Mouse (Mus musculus) erythroblast, embryonic 14.5 days (primary cell): ENCODE results near the gene Ubash3b. TPM values are rescaled to one million over a fixed set of nuclear protein-coding genes. Genes with fewer than 3 reads are reported as not detected.

Source experiments
- H3K27me3 ChIP-seq: 2 replicates; pipeline ENCODE4 v1.6.1; 2012; ENCODE audit warnings: inconsistent platforms; ENCODE audit not compliant: control insufficient read depth
- H3K36me3 ChIP-seq: 2 replicates; pipeline ENCODE4 v1.6.1; 2012; ENCODE audit warnings: mild to moderate bottlenecking, inconsistent platforms; ENCODE audit not compliant: control insufficient read depth
- H3K4me1 ChIP-seq: 2 replicates; pipeline ENCODE4 v1.6.1; 2012; ENCODE audit warnings: inconsistent platforms; ENCODE audit not compliant: control insufficient read depth
- H3K4me3 ChIP-seq: replicated peaks from 2 replicates; pipeline ENCODE3; 2012; ENCODE audit warnings: moderate library complexity, mild to moderate bottlenecking, inconsistent platforms
- H3K9me3 ChIP-seq: 2 replicates; pipeline ENCODE4 v1.6.1; 2012; ENCODE audit warnings: low read length, inconsistent platforms, mixed read lengths; ENCODE audit not compliant: control insufficient read depth
- GATA1 ChIP-seq: IDR thresholded peaks from 2 replicates; pipeline ENCODE4 v1.6.1; 2012; ENCODE audit warnings: low read length, inconsistent platforms, mixed read lengths
- TAL1 ChIP-seq: IDR thresholded peaks from 3 replicates; pipeline ENCODE4 v1.6.1; 2012; ENCODE audit warnings: low read length, inconsistent platforms, mixed read lengths
- polyA plus RNA-seq: library from polyadenylated mRNA; stranded (reverse); fragments of >175 nt; gene quantifications from 2 replicates; pipeline ENCODE4 v1.2.3, GENCODE M21; 2012

The Ubash3b gene
- polyA plus RNA-seq, 1 experiment = 0.07 TPM

DNA sequence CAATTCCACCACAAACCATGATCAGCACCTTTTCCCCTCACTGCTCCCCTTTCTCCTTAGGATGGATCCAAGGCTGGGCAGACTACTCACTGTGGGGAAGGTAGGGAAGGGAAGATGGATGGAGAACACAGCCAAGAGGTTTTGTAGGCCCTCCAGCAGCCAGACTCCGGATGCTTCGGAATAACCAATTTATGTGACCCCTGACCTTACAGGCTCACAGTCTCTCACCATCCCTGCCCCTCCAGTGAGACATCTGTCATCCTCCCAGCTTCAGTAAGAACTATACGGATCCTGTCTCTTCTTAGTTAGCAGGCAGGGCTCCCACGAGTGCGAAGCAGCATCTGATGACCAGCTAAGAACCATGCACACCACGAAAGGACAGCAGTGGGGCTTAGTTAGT lies 100.9 kb downstream of the Ubash3b start:
- TF ChIP-seq GATA1 = no peak
- TF ChIP-seq TAL1 = no peak
- H3K4me1 ChIP-seq = peaks cover 7% of the 10 kb centered on the region
- H3K36me3 ChIP-seq = no peaks in the 10 kb centered on the region
- no peaks in the 10 kb centered on the region for H3K9me3 ChIP-seq
- no peak overlapping the region for H3K4me3 ChIP-seq
- peaks cover 2% of the 10 kb centered on the region; the same call in 1 of the 2 replicates for H3K27me3 ChIP-seq

DNA sequence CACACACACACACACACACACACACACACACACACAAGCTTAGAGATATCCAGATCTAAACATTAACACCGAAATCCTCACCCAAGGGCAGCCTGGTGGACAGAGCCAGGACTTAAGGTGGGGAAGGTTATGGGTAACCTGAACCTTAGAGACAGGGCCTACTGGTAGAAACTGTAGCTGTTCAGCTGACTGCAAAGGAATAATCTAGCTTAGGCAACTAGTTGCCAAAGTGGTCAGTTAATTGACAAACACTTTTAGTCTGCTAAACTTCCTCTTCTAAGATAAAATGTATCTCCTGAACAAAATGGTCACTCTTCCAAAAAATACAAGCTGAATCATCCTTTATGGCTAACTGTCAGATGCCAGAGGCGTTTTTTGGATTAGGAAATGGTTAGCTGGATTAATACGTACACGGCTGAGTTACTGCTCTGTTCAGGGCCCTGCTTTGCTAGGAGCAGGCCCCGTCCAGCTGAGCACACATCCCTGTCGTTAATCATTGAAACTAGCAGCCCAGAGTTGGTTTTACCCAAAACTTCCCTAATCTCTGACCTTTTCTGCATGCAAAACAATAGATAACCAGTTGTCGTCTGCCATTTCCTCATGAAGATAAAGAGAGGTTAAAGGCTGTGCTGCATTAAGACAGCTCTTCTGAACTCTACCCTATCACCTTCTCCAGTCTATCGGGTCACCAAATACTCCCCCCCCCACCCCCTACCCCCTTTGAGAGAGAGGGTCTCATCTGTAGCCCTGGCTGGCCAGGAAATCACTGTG lies 102.5 kb downstream of the Ubash3b start:
- no peaks in the 10 kb centered on the region for H3K36me3 ChIP-seq
- no peaks in the 10 kb centered on the region for H3K9me3 ChIP-seq
- peaks cover 12% of the 10 kb centered on the region for H3K4me1 ChIP-seq

DNA sequence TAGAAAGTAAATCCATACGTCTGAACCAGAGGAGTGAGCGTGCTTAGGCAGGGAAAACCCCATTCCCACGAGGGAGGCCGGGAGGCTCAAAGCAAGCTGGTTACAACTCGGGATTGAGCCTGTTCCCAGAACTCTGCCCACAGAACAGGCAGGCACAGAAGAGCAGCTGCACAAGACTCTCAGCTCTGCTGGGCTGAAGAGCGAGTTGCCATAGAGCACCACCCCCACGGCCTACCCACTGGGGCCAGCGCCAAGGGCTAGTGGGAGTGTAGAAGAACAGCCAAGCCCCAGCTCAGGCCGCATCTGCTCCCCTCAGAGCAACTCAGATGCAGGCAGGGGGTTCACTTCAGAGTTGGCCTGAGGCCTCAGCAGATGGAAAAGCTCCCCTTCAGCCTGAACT lies 107.3 kb downstream of the Ubash3b start:
- Histone ChIP-seq H3K36me3 (no peaks in the 10 kb centered on the region), H3K4me3 (no peak overlapping the region), H3K4me1 (peaks cover 45% of the 10 kb centered on the region), H3K9me3 (no peaks in the 10 kb centered on the region), H3K27me3 (0 out of 2 replicates have a peak, but pooled peaks cover 3% of the 10 kb centered on the region)
- TF ChIP-seq TAL1 = no peak
- TF ChIP-seq GATA1 = no peak

More for the DNA sequence above, 102.5 kb downstream of the Ubash3b start:
- Histone ChIP-seq H3K27me3 (peaks cover 5% of the 10 kb centered on the region; the same call in 1 of the 2 replicates), H3K4me3 (no peak overlapping the region)
- TF ChIP-seq TAL1 (no peak), GATA1 (no peak)

DNA sequence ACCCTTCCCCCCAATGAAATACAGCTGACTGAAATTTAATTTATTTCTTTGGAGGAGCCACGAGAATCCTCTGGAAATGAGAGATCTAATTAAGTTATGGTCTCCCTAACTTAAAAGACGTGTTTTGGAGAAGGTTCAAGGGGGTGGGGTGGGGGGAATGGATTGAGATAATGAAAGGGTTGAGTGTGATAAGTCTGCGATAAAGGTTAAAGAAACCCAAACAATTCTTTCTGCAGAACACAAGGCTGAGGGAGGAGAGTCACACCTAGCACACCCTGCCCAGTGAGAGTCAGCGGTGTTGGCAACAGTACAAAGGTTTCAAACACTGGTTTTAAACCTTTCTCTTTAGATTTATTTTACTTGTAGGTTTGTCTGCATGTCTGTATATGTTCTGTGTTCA lies 108.0 kb downstream of the Ubash3b start:
- TF ChIP-seq GATA1 = no peak
- TF ChIP-seq TAL1 = no peak
- Histone ChIP-seq H3K36me3 (no peaks in the 10 kb centered on the region), H3K9me3 (no peaks in the 10 kb centered on the region), H3K4me1 (peaks cover 46% of the 10 kb centered on the region), H3K4me3 (no peak overlapping the region), H3K27me3 (0 out of 2 replicates have a peak, but pooled peaks cover 3% of the 10 kb centered on the region)

DNA sequence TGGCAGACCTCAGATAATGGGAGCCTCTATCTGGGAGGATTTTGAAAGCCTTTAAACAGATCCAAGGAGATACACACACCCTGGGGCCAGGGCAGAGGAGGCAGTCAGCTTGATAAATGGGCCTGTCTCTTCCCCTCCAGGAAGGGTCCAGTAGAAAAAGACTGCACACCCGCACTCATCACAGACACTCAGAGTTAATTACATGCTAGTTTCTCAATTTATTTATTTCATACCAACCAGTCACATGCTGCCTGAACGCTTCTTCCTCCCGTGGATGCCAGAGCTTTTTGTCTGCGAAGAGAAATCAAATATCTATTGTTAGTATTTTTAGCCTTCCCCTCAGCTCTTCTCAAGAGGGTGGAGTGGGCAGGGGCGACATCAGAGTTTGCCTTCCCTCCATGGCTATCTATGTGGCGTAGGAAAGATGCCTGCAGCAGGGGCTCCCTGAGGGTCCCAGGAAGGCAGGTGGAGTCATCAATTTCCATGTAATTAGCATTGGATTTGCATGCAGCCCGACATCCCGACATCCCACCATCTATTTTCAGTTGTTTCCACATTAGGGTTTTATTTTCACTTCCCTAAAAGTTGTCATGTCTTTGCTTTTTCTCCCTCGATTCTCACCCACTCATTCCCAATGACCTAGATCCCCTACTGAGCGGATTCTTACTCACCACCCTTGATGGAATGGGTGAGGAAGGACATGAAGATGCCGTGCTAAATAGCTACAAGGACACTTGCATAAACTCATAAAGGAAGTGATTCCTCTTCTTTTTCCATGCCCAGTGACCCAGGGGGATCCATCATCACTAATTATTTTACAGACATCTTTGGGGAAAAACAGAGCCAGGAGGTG lies 110.2 kb downstream of the Ubash3b start:
- Histone ChIP-seq H3K4me3 (no peak overlapping the region), H3K36me3 (no peaks in the 10 kb centered on the region), H3K4me1 (peaks cover 63% of the 10 kb centered on the region), H3K9me3 (no peaks in the 10 kb centered on the region), H3K27me3 (0 out of 2 replicates have a peak, but pooled peaks cover 3% of the 10 kb centered on the region)
- no peak for TF ChIP-seq GATA1
- no peak for TF ChIP-seq TAL1

DNA sequence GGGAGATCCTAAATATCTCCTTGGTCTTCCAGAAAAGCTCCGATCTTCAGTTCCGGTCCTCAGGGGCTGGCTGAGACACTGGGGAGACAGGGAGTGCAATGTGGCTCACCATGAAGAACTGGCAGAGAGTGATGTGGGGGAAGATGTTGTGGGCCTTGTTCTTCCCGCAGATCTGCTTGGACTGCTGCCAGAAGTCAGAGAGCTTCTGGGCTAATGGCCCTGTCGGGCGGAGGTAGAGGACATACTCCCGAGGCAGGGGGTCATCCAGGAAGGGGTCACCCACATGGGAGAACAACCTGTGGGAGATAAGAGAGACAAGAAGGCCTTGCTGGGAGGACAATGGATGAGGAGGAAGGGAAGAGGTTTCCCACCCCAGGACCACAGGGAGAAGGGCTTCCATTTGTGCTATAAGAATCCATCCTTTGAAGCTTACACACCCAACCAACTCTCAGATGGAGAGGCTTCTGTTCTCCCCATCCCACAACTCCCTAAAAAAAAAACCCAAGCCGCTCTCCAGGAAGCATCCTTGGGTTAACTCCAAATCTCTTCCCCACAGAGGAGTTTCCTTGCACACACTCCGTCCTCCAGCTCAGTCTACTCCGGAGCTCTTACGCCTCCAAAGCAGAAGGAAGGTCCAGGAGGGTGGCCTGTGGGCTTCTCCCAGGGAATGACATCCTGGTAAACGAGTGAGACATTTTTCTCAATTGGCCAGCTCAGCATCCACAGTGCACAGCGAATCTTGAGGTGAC lies 111.0 kb downstream of the Ubash3b start:
- Histone ChIP-seq H3K27me3 (0 out of 2 replicates have a peak, but pooled peaks cover 3% of the 10 kb centered on the region), H3K4me3 (no peak overlapping the region), H3K36me3 (no peaks in the 10 kb centered on the region), H3K4me1 (peaks cover 68% of the 10 kb centered on the region), H3K9me3 (no peaks in the 10 kb centered on the region)
- TF ChIP-seq TAL1 = no peak
- TF ChIP-seq GATA1 = no peak

DNA sequence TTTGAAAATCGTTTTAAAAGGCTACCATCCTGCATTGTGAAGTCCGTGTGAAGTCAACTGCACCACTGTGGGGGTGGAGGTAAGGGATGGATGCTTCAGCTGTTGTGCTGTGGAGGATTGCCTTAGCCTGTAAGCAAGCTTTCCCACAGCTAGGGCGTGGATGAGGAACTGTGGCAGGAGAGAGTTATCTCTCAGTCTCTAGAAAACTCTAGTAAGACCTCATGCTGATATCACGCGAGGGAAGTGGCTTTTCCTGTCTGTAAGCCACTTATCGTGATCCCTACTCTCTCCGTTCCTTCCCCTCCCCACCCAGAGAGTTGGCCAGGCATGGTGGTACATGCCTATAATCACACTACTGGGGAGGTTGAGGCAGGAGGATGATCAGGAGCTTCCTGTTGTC lies 112.2 kb downstream of the Ubash3b start:
- no peaks in the 10 kb centered on the region for H3K36me3 ChIP-seq
- TF ChIP-seq TAL1 (no peak), GATA1 (no peak)
- H3K9me3 ChIP-seq = no peaks in the 10 kb centered on the region
- H3K4me1 ChIP-seq = peaks cover 66% of the 10 kb centered on the region
- no peak overlapping the region for H3K4me3 ChIP-seq
- H3K27me3 ChIP-seq = 0 out of 2 replicates have a peak, but pooled peaks cover 2% of the 10 kb centered on the region

DNA sequence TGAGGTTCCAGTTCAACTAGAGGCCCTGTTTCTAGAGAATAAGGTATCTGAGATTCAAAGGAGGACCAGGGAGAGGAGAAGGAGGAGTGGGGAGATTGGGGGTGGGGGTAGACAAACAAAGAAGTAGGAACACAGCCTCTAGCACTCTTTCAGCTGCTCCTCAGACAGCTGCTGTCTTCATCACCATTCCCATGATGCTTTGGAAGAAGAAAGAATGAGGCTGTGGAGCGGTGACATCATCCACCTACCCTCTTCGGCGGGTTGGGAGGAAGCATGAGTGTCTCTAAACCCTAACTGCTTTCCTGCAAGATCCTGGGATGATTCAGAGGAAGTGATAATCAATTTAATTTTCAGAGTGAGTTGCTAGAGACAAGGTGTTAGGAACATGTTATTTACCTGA lies 112.7 kb downstream of the Ubash3b start:
- H3K36me3 ChIP-seq = no peaks in the 10 kb centered on the region

DNA sequence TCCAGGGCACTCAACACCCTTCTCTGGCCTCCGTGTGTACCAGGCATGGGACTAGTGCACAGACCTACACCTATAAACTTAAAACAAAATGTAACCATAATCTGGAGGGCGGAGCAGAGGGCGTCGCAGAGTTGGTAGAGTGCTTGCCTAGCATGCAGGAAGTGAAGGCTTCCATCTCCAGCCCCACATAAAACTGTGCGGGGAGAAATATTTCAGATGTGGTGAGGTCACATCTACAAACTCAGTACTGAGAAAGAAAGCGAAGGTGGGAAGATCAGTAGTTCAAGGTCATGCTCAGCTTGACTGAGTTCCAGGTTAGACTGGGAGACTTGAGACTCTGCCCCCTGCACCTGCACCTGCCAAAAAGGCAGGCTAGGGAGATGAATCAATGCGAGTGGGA lies 113.3 kb downstream of the Ubash3b start:
- peaks cover 60% of the 10 kb centered on the region for H3K4me1 ChIP-seq
- H3K27me3 ChIP-seq = no peaks in the 10 kb centered on the region
- H3K36me3 ChIP-seq = no peaks in the 10 kb centered on the region
- H3K4me3 ChIP-seq = no peak overlapping the region
- no peak for TF ChIP-seq TAL1
- TF ChIP-seq GATA1 = no peak
- no peaks in the 10 kb centered on the region for H3K9me3 ChIP-seq

More for the DNA sequence above, 112.7 kb downstream of the Ubash3b start:
- no peak for TF ChIP-seq GATA1
- no peak for TF ChIP-seq TAL1
- H3K27me3 ChIP-seq = no peaks in the 10 kb centered on the region
- no peaks in the 10 kb centered on the region for H3K9me3 ChIP-seq
- H3K4me3 ChIP-seq = no peak overlapping the region
- peaks cover 63% of the 10 kb centered on the region for H3K4me1 ChIP-seq
